Mouse (Mus musculus) stomach, postnatal 0 days (tissue): Measurements from ENCODE around the gene Tnfrsf12a. TPM values are rescaled to one million over a fixed set of nuclear protein-coding genes. Genes with fewer than 3 reads are reported as not detected.

Experiments
- ATAC-seq: fragments of 200-750 bp; cut with Nextera tagmentation; 2 replicates; pipeline ENCODE4 v1.8.0; 2017; ENCODE audit not compliant: low FRiP score, low TSS enrichment
- DNase-seq: peaks from one replicate; pipeline ENCODE4 v3.0.0-alpha.2; 2016; ENCODE audit warnings: low spot score
- H3K27ac ChIP-seq: fragments of 300-500 bp; sonication (generic); replicated peaks from 2 replicates; pipeline ENCODE4 v1.5.1; 2014; ENCODE audit warnings: mild to moderate bottlenecking, control low read depth
- H3K27me3 ChIP-seq: fragments of 300-500 bp; sonication (generic); 2 replicates; pipeline ENCODE4 v1.6.1; 2014; ENCODE audit warnings: low read length; ENCODE audit not compliant: control insufficient read depth, insufficient read depth
- H3K36me3 ChIP-seq: fragments of 300-500 bp; sonication (generic); 2 replicates; pipeline ENCODE4 v1.6.1; 2014; ENCODE audit warnings: low read length, mixed read lengths; ENCODE audit not compliant: control insufficient read depth, insufficient read depth
- H3K4me1 ChIP-seq: fragments of 300-500 bp; sonication (generic); replicated peaks from 2 replicates; pipeline ENCODE4 v1.6.1; 2014; ENCODE audit warnings: antibody characterized with exemption; ENCODE audit not compliant: control insufficient read depth, insufficient read depth
- H3K4me2 ChIP-seq: fragments of 300-500 bp; sonication (generic); replicated peaks from 2 replicates; pipeline ENCODE4 v1.6.1; 2014; ENCODE audit warnings: low read depth, mild to moderate bottlenecking, control low read depth, moderate library complexity
- H3K4me3 ChIP-seq: fragments of 300-500 bp; sonication (generic); 2 replicates; pipeline ENCODE4 v1.5.1; 2014; ENCODE audit warnings: low read depth, low read length, control low read depth
- H3K9ac ChIP-seq: fragments of 300-500 bp; sonication (generic); 2 replicates; pipeline ENCODE4 v1.6.1; 2014; ENCODE audit warnings: mild to moderate bottlenecking, low read length, control low read depth, mixed read lengths
- H3K9me3 ChIP-seq: fragments of 300-500 bp; sonication (generic); 2 replicates; pipeline ENCODE4 v1.6.1; 2016; ENCODE audit warnings: low read length; ENCODE audit not compliant: control insufficient read depth
- CTCF ChIP-seq: IDR thresholded peaks from 2 replicates; pipeline ENCODE4 v1.5.1; 2016; ENCODE audit warnings: antibody characterized with exemption, low read depth, mild to moderate bottlenecking, moderate library complexity
- EP300 ChIP-seq: optimal IDR thresholded peaks from 2 replicates; pipeline ENCODE3; 2016; ENCODE audit warnings: antibody characterized with exemption
- WGBS: fragments of 180-500 bp; shearing (Covaris S2); extraction: QIAGEN DNeasy Blood & Tissue Kit; methylation state at CpG from one replicate; pipeline ENCODE4 v1.1.7; 2014; 5-methylcytosine and 5-hydroxymethylcytosine counted together
- polyA plus RNA-seq: library from polyadenylated mRNA; unstranded; fragments of >200 nt; fragmentation: Nextera tagmentation; extraction: Ambion mirVana; gene quantifications from 2 replicates; pipeline ENCODE4 v1.2.1, GENCODE M21; 2015

Tnfrsf12a gene
- polyA plus RNA-seq, 1 experiment from 2014 or later, result 33.7 TPM

- Histone ChIP-seq H3K27ac (peak within 1 kb of the TSS; percentile 91), H3K9me3 (no peaks in the 10 kb centered on the region), H3K36me3 (peaks cover 6% of the 10 kb centered on the region; the same call in 1 of the 2 replicates), H3K4me1 (peaks cover 11% of the 10 kb centered on the region), H3K9ac (peak within 1 kb of the TSS; percentile 80), H3K4me3 (peak within 1 kb of the TSS; percentile 71), H3K27me3 (no peaks in the 10 kb centered on the region), H3K4me2 (peak within 1 kb of the TSS; percentile 93)
- peak; percentile 94 for ATAC-seq
- TF ChIP-seq EP300 (no peak), CTCF (0 out of 2 replicates have a peak, but pooled peaks have one; percentile 15)
- DNase-seq, result peak; percentile 92
- under 1% methylated on average over 45 of the region's 45 CpGs for WGBS
Measured at GRCm38 (mm10) chr17:23673424-23674073, 3.7 kb downstream of the Tnfrsf12a start, which contains the start of the genes Hcfc1r1 and Thoc6. Gene Hcfc1r1, plus strand, starts transcription at chr17:23673596. Gene Thoc6, minus strand, starts transcription at chr17:23673882.

DNA sequence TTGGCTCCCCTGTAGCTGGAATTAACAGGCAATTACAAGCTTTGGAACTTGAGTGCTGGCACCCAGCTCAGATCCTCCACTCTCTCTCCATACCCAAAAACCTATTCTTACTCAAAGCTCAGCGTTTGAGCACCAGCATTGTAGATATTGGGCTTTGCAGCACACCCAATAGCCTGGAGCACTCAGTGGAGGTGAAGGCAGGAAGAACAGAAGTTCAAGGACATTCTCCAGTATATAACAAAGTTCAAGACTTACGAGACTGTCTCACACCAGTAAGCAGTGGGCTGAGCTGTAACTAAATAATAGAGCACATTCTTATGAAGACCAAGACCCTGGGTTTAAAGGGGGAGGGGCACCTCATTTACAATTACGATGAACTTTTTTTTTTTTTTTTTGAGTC is 4.5 kb downstream of the Tnfrsf12a start:
- H3K4me1 ChIP-seq, result peaks cover 11% of the 10 kb centered on the region
- no peak overlapping the region for H3K9ac ChIP-seq
- DNase-seq (no peak), ATAC-seq (no peak)
- H3K4me3 ChIP-seq, result peak overlapping the region; percentile 71; the same call in 1 of the 2 replicates
- no peaks in the 10 kb centered on the region for H3K27me3 ChIP-seq
- 53% methylated on average over 3 of the region's 3 CpGs for WGBS
- H3K36me3 ChIP-seq, result peaks cover 6% of the 10 kb centered on the region; the same call in 1 of the 2 replicates
- peak overlapping the region; percentile 93 for H3K4me2 ChIP-seq
- H3K9me3 ChIP-seq, result no peaks in the 10 kb centered on the region
- no peak for TF ChIP-seq EP300
- TF ChIP-seq CTCF, result no peak
- H3K27ac ChIP-seq, result no peak overlapping the region

DNA sequence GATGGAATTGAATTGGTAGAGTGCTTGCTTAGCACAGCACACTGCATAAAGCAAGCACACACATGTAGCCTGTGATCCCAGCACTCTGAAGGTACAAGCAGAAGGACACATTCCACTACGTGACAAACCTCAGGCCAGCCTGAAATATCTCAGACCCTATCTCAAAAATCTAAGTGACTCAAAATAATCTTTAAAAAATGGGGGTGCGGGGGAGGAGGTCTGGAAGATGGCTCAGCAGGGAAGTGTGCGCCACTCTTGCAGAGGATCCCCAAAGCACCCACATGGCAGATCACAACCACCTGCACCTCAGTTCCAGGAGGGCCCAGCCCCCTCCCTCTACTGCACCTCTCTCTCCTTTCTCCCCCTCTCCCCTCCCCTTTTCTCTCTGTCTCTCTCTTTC is 5.7 kb downstream of the Tnfrsf12a start:
- peaks cover 10% of the 10 kb centered on the region; the same call in 1 of the 2 replicates for H3K36me3 ChIP-seq
- WGBS, result 94% methylated on average over 3 of the region's 3 CpGs
- no peaks in the 10 kb centered on the region for H3K27me3 ChIP-seq
- no peak overlapping the region for H3K4me3 ChIP-seq
- H3K9ac ChIP-seq, result no peak overlapping the region
- H3K4me2 ChIP-seq, result no peak overlapping the region
- DNase-seq (no peak), ATAC-seq (no peak)
- no peaks in the 10 kb centered on the region for H3K9me3 ChIP-seq
- peaks cover 8% of the 10 kb centered on the region for H3K4me1 ChIP-seq
- H3K27ac ChIP-seq, result no peak overlapping the region
- TF ChIP-seq CTCF (no peak), EP300 (no peak)

DNA sequence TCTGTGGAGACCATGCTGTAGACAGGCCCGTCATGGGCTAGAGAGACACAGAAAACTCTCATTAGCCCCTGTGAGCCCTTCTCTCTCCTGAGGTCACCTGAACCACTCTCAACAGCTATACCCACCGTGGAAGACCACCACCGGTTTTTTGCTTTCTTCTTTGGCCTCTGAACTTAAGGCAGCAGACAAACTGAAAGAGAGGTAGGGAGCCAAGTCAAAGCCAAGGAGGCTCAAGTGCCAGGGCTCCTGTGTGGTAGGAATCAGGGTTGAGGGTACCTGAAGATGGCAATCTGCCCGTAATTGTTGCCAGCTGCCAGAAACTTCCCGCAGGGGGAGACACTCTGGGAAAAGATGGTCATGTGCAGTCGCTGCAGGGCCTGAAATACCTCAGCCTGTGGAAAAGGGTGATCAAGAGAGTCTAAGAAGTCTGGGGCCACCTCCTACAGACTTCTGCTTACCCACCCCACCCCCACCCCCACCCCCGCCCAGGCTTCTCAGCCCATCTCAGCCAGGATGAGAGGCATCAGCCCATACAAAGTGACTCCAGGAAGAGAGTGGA is 6.7 kb downstream of the Tnfrsf12a start:
- Histone ChIP-seq H3K27me3 (no peaks in the 10 kb centered on the region), H3K4me3 (no peak overlapping the region), H3K4me2 (no peak overlapping the region), H3K27ac (no peak overlapping the region), H3K4me1 (peaks cover 8% of the 10 kb centered on the region), H3K9me3 (no peaks in the 10 kb centered on the region), H3K36me3 (peaks cover 10% of the 10 kb centered on the region; the same call in 1 of the 2 replicates), H3K9ac (no peak overlapping the region)
- no peak for ATAC-seq
- DNase-seq, result no peak
- 89% methylated on average over 7 of the region's 7 CpGs for WGBS
- no peak for TF ChIP-seq EP300
- no peak for TF ChIP-seq CTCF

DNA sequence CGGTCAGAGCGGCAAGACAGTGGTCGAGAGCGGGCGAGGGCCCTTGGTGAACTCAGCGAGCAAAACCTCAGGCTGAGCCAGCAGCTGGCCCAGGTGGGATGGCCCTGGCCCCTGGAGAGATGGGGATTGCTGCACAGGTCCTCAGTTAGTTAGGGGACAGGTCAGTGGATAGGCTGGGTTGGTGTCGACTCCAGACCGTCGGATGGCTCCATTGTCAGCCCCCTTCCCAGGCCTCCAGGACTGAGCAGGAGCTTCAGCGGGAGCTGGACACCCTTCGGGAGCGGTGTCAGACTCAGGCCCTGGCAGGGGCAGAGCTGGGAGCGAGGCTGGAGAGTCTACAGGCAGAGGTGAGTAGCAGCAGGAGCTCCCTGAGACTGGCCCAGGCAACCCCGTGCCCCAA is 11.8 kb downstream of the Tnfrsf12a start:
- Histone ChIP-seq H3K9ac (no peak overlapping the region), H3K4me3 (no peak overlapping the region), H3K36me3 (peaks cover 10% of the 10 kb centered on the region; the same call in 1 of the 2 replicates), H3K4me2 (no peak overlapping the region), H3K9me3 (no peaks in the 10 kb centered on the region), H3K27ac (no peak overlapping the region), H3K27me3 (peaks cover 3% of the 10 kb centered on the region; the same call in 1 of the 2 replicates), H3K4me1 (0 out of 2 replicates have a peak, but pooled peaks cover 2% of the 10 kb centered on the region)
- DNase-seq, result no peak
- TF ChIP-seq CTCF (no peak), EP300 (no peak)
- WGBS, result 77% methylated on average over 14 of the region's 14 CpGs
- no peak for ATAC-seq

DNA sequence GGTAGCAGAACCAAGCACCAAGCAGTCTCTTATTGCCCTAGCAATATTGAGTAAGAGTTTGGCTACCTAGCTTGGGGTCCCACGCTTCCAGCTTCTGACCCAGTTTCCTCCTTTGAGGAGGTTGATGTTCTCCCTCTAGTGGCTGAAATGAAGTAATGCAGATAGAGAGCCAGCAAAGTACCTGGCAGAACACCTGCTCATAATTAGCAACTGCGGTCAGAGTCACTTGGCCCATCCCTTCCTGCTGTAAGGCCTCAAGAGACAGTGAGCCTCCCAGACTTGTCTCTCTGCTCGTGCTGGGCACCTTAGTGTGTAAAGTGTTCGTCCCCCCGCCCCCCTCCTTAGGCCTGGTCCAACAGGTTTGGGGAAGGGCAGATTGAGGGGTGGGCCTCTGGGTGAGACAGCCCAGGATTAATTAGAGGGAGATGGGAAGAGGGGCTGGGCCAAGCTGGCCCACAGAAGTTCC is 12.7 kb downstream of the Tnfrsf12a start:
- 12% methylated on average over 5 of the region's 5 CpGs for WGBS
- H3K4me1 ChIP-seq, result 0 out of 2 replicates have a peak, but pooled peaks cover 2% of the 10 kb centered on the region
- DNase-seq (no peak), ATAC-seq (peak; percentile 9; the same call in 1 of the 2 replicates)
- H3K27me3 ChIP-seq, result peaks cover 3% of the 10 kb centered on the region; the same call in 1 of the 2 replicates
- no peak overlapping the region for H3K27ac ChIP-seq
- H3K4me3 ChIP-seq, result no peak overlapping the region
- no peaks in the 10 kb centered on the region for H3K9me3 ChIP-seq
- H3K4me2 ChIP-seq, result no peak overlapping the region
- H3K9ac ChIP-seq, result no peak overlapping the region
- H3K36me3 ChIP-seq, result peaks cover 4% of the 10 kb centered on the region; the same call in 1 of the 2 replicates
- TF ChIP-seq CTCF (peak; percentile 83), EP300 (no peak)
